Mouse (Mus musculus): ENCODE results near the gene Mrpl27. TPM values are rescaled to one million over a fixed set of nuclear protein-coding genes. Genes with fewer than 3 reads are reported as not detected.

Gene Mrpl27
- 13.3 TPM for polyA plus RNA-seq (2015; fragmentation: Illumina TruSeq; extraction: RNeasy Lipid Tissue Mini Kit (QIAGEN cat#74804); ENCODE audit: insufficient read depth, low read depth, low replicate concordance)

DNA sequence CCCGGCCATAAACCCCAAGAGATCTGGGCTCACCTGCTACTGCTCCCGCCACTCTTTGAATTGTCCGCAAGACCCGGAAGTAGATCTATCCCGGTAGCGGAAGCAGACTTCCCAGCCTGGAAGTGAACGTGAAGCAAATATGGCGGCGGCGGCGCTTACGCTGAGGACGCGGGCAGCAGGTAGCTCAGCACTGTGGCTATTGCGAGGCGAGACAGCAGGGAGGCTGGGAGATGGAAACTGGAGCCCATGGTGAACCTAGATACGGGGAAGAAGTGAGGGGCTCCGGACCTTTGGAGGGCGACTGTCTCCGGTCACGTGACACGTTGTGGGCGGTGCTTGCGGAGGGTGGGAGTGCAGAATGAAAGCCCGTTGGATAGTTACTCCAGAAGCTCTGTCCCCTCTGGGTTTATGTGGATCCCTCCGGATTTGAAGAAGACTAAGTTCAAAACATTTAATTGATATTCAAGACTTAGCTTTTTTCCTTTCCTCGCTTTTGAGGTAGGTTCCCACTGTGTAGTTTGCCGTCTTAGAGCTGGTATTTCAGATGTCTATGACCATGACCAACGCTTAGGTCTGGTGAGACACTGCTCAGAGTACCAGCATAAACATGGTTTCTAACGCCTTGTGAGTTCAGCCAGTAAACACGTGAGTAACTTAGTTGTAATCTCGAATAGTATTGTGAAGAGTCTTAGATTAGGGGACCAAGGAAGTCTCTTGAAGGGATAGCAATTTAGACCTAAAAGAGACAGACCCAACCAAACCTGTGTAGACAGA, at the start of gene Mrpl27, which contains the start of gene Eme1:
Gene Mrpl27 (plus strand): TSS at position 105 of the 774 bp plus-strand sequence.
Gene Eme1 (minus strand): TSS at position 302 of the 774 bp plus-strand sequence.

DNA sequence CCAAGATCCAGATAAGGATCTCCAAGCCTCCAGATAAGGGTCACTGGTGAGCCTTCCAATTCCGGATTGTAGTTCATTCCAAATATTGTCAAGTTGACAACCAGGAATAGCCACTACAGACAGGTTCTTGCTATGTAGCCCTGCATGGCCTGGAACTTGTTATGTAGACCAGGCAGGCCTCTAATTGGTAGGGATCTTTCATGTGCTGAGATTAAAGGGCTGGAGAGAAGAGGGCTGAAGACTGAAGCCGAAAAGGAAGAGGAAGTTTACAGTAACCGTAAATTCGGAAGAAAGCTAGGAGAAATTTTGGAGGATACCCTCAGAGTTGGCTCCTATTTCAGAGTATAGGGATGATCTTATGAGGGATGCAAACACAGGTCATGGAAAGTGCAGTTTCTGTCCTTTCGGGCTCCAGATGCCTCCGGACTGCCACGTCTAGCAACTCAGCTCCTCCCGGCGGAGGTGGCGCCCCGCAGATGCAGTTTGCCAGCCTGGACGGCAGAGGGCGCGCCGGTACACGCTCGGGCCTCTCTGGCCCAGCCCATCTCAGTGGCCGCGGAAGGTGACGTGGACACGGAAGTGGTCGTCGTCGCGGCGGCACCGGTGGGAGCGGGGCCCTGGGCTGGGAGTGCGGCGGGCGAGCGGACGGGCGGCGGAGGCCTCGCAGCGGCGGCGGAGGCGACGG, 24.2 kb upstream of the Mrpl27 start, which contains the start of gene Lrrc59:
Gene Lrrc59 (plus strand): TSS at position 569 of the 685 bp plus-strand sequence.

DNA sequence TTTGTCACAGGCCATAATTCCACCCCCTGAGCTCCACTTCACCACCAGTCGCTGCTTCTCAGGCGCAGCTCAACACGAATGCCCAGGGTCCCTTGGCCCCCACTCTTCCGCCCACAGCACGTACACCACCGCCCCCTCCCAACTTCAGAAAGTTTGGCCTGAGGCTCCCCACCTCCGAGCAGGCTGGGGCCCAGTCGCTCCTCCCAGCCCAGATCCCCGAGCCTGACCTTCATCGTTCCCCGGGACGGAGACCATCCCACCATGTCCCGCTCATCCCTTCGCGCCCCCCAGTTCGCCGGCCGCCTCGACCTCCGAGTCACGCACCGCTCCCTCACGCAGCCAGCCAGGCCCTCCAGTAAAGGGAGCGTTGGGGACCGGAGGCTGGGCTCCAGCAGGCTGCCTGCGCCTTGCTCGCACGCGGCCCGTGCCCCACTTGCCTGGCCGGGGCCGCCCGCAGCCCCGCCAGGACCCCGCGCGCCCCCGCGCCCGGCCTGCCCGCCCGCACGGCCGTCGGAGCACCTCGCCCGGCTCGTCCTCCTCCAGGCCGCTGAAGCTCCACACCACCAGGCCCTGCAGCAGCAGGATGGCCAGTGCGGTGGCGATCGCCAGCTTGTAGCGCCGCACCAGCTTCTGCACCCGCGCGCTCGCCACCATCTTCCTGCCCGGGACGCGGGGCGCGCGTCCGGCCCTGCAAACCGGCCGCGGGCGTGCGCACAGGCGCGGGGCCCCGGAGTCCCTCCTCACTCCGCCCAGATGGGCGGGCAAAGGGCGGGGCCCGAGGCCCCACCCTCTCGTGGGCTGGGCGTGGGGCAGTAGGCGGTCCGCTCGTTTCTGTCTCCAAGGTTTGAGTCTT, 23.4 kb downstream of the Mrpl27 start, which contains the start of gene Xylt2:
Gene Xylt2 (minus strand): TSS at position 762 of the 853 bp plus-strand sequence.

DNA sequence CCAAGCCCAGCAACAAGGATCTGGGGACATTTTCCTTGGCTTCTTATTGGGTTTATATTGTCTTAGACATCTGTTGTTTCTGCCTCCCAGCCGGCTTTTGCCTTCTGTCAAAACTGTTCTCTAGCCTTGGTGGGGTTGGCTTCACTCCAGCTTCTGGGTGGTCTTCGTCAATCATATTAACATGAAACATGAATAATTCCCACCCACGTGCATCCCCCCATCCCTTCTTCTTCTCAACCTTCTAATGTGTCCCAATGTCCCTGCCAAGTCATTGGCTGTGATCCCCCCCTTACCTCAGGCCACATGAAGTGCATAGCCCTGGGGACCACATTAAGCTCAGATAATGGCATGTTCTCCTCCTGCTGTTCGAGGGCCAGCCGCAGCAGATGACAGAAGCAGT, 50.9 kb downstream of the Mrpl27 start, which contains the start of gene Gm11541:
Gene Gm11541 (minus strand): TSS at position 28 of the 400 bp plus-strand sequence.

Other genes with a start within 250 kb of the Mrpl27 start
- gene Cacna1g, start 179.6 kb upstream of the Mrpl27 start, polyA plus RNA-seq (2015; fragmentation: Illumina TruSeq; extraction: RNeasy Lipid Tissue Mini Kit (QIAGEN cat#74804); ENCODE audit: insufficient read depth, low read depth, low replicate concordance): 6.2 TPM
- gene Spata20, start 167.6 kb upstream of the Mrpl27 start, polyA plus RNA-seq (2015; fragmentation: Illumina TruSeq; extraction: RNeasy Lipid Tissue Mini Kit (QIAGEN cat#74804); ENCODE audit: insufficient read depth, low read depth, low replicate concordance): not detected
- gene Epn3, start 153.8 kb upstream of the Mrpl27 start, polyA plus RNA-seq (2015; fragmentation: Illumina TruSeq; extraction: RNeasy Lipid Tissue Mini Kit (QIAGEN cat#74804); ENCODE audit: insufficient read depth, low read depth, low replicate concordance): 3.0 TPM
- gene Mycbpap, start 132.0 kb upstream of the Mrpl27 start, polyA plus RNA-seq (2015; fragmentation: Illumina TruSeq; extraction: RNeasy Lipid Tissue Mini Kit (QIAGEN cat#74804); ENCODE audit: insufficient read depth, low read depth, low replicate concordance): 2.4 TPM
- 1.8 TPM for gene Rsad1, start 104.5 kb upstream of the Mrpl27 start, polyA plus RNA-seq (2015; fragmentation: Illumina TruSeq; extraction: RNeasy Lipid Tissue Mini Kit (QIAGEN cat#74804); ENCODE audit: insufficient read depth, low read depth, low replicate concordance)
- not detected for gene Chad, start 88.7 kb upstream of the Mrpl27 start, polyA plus RNA-seq (2015; fragmentation: Illumina TruSeq; extraction: RNeasy Lipid Tissue Mini Kit (QIAGEN cat#74804); ENCODE audit: insufficient read depth, low read depth, low replicate concordance)
- 6.7 TPM for gene Acsf2, start 51.9 kb upstream of the Mrpl27 start, polyA plus RNA-seq (2015; fragmentation: Illumina TruSeq; extraction: RNeasy Lipid Tissue Mini Kit (QIAGEN cat#74804); ENCODE audit: insufficient read depth, low read depth, low replicate concordance)
- 25.5 TPM for gene Lrrc59, start 24.0 kb upstream of the Mrpl27 start, polyA plus RNA-seq (2015; fragmentation: Illumina TruSeq; extraction: RNeasy Lipid Tissue Mini Kit (QIAGEN cat#74804); ENCODE audit: insufficient read depth, low read depth, low replicate concordance)
- not detected for gene Eme1, start 197 bp downstream of the Mrpl27 start, polyA plus RNA-seq (2015; fragmentation: Illumina TruSeq; extraction: RNeasy Lipid Tissue Mini Kit (QIAGEN cat#74804); ENCODE audit: insufficient read depth, low read depth, low replicate concordance)
- 5.4 TPM for gene Xylt2, start 23.7 kb downstream of the Mrpl27 start, polyA plus RNA-seq (2015; fragmentation: Illumina TruSeq; extraction: RNeasy Lipid Tissue Mini Kit (QIAGEN cat#74804); ENCODE audit: insufficient read depth, low read depth, low replicate concordance)
- not detected for gene Gm11541, start 50.7 kb downstream of the Mrpl27 start, polyA plus RNA-seq (2015; fragmentation: Illumina TruSeq; extraction: RNeasy Lipid Tissue Mini Kit (QIAGEN cat#74804); ENCODE audit: insufficient read depth, low read depth, low replicate concordance)
- not detected for gene Cdc34b, start 88.0 kb downstream of the Mrpl27 start, polyA plus RNA-seq (2015; fragmentation: Illumina TruSeq; extraction: RNeasy Lipid Tissue Mini Kit (QIAGEN cat#74804); ENCODE audit: insufficient read depth, low read depth, low replicate concordance)
- gene Tmem92, start 128.9 kb downstream of the Mrpl27 start, polyA plus RNA-seq (2015; fragmentation: Illumina TruSeq; extraction: RNeasy Lipid Tissue Mini Kit (QIAGEN cat#74804); ENCODE audit: insufficient read depth, low read depth, low replicate concordance): not detected

All from pancreas, adult 10 weeks (tissue).